Mouse (Mus musculus) gastrocnemius, postnatal 14 days (tissue): Measurements from ENCODE around the gene Gys2. TPM values are rescaled to one million over a fixed set of nuclear protein-coding genes. Genes with fewer than 3 reads are reported as not detected.

Source experiments
- DNase-seq: peaks from one replicate; pipeline ENCODE4 v3.0.0; 2021; ENCODE audit warnings: mixed read lengths
- intact Hi-C: fragments of 180-260 bp; cut with DNase I; formaldehyde crosslinking; loops from one replicate; pipeline ENCODE4 v1.15.1; 2025; ENCODE audit warnings: low total_unique reads
- total RNA-seq, 2 experiments: library from RNA; stranded (reverse); gene quantifications; 2 replicates each; pipeline ENCODE4 v1.2.3; 2021

Gene Gys2
- total RNA-seq, 2 experiments from 2014 or later: 0.31 TPM; not detected in 1

- intact Hi-C loops: no loop called here
- DNase-seq: no peak
Observed at GRCm38 (mm10) chr6:142384521-142384920, 88.4 kb downstream of the Gys2 start.

GRCm38 (mm10) chr6:142381615-142382014 lies 91.3 kb downstream of the Gys2 start:
- intact Hi-C loops: no loop called here

GRCm38 (mm10) chr6:142379961-142380360 lies 92.9 kb downstream of the Gys2 start:
- DNase-seq: no peak
- intact Hi-C loops: no loop called here

More at GRCm38 (mm10) chr6:142381615-142382014, 91.3 kb downstream of the Gys2 start:
- no peak for DNase-seq

GRCm38 (mm10) chr6:142378576-142379330 lies 94.2 kb downstream of the Gys2 start:
- intact Hi-C loops: no loop called here
- DNase-seq: no peak

GRCm38 (mm10) chr6:142377081-142377480 lies 95.8 kb downstream of the Gys2 start:
- DNase-seq: no peak
- intact Hi-C loops: no loop called here

Other genes starting within 250 kb of the Gys2 start
- gene Iapp, start 174.7 kb downstream of the Gys2 start, total RNA-seq: not detected
- gene Slco1a5, start 150.1 kb downstream of the Gys2 start, total RNA-seq: not detected
- 1 to 10 TPM; 7.3 to 8.3 TPM for gene Pyroxd1, start 127.5 kb downstream of the Gys2 start, total RNA-seq
- gene Recql, start 86.0 kb downstream of the Gys2 start, total RNA-seq: 1 to 10 TPM; 3.9 to 4.9 TPM
- 10 to 100 TPM; 15.3 to 18.3 TPM for gene Golt1b, start 85.9 kb downstream of the Gys2 start, total RNA-seq
- under 1 TPM in 1 of 2 experiments, not detected in 1; 0.60 TPM for gene Spx, start 59.7 kb downstream of the Gys2 start, total RNA-seq
- gene Ldhb, start 34.8 kb upstream of the Gys2 start, total RNA-seq: 100 to 1,000 TPM; 112 to 138 TPM
- 10 to 100 TPM; 20.7 to 21.4 TPM for gene Kcnj8, start 98.5 kb upstream of the Gys2 start, total RNA-seq
- 100 to 1,000 TPM; 126 to 127 TPM for gene Abcc9, start 229.2 kb upstream of the Gys2 start, total RNA-seq